ENCODE assay signal across 11 mouse cellular contexts in genomic region chr9:98939290-98939689, GRCm38 (mm10). TPM values are rescaled to one million over a fixed set of nuclear protein-coding genes. Genes with fewer than 3 reads are reported as not detected.
A peak's percentile ranks its signal among the peaks of the same experiment; 100 is the strongest.
DNase-seq lines count a peak whose midpoint lies in the region; ATAC-seq and TF ChIP-seq lines count a peak whose summit lies in the region.
"Had no signal": no experiment of that assay in that cellular context is flagged by ENCODE, and none has a peak within 500 bp of the region (broad histone marks: within the 10 kb centered on the region; RNA-seq: fewer than 3 reads in every experiment).

No protein-coding gene starts in this region.

- 24% methylated on average over 2 of the region's 2 CpGs for WGBS in liver, postnatal 0 days (ENCODE audit: insufficient replicate concordance)
- 24% methylated on average over 2 of the region's 2 CpGs for WGBS in liver, embryonic 12.5 days (ENCODE audit: insufficient replicate concordance)

- peak; percentile 37 for DNase-seq in heart, adult 11 months
- DNase-seq in heart, postnatal 14 days: no peak
- DNase-seq in liver, postnatal 0 days: no peak
- no peak for DNase-seq in MN1 (ENCODE audit: low spot score)

- ATAC-seq in liver, postnatal 0 days: no peak
- ATAC-seq in liver, embryonic 12.5 days: no peak
- ATAC-seq: intestine, embryonic 15.5 days had no signal

- TF ChIP-seq EP300 in liver, postnatal 0 days (IDR thresholded peaks at IDR 0.05; ENCODE audit: low read depth): no peak
- no peak for TF ChIP-seq EP300 in ES-Bruce4 (IDR thresholded peaks at IDR 0.05; ENCODE audit: insufficient read depth, low read depth, low read length)

- H3K27me3 ChIP-seq in liver, postnatal 0 days (ENCODE audit: insufficient read depth, low read length): no peaks in the 10 kb centered on the region
- peaks cover 28% of the 10 kb centered on the region for H3K27me3 ChIP-seq in liver, embryonic 12.5 days (replicated peaks)
- H3K27me3 ChIP-seq in ES-Bruce4 (ENCODE audit: control insufficient read depth, insufficient read depth, low read length, poor library complexity, severe bottlenecking): no peaks in the 10 kb centered on the region

- no peaks in the 10 kb centered on the region for H3K9me3 ChIP-seq in liver, postnatal 0 days (ENCODE audit: low read length)
- no peaks in the 10 kb centered on the region for H3K9me3 ChIP-seq in liver, embryonic 12.5 days (replicated peaks)
- no peaks in the 10 kb centered on the region for H3K9me3 ChIP-seq in ES-Bruce4 (replicated peaks; ENCODE audit: control insufficient read depth, insufficient read depth, low read length, poor library complexity, severe bottlenecking)
- H3K9me3 ChIP-seq: heart, embryonic 13.5 days; intestine, embryonic 15.5 days had no signal

- no peak overlapping the region for H3K4me2 ChIP-seq in liver, postnatal 0 days (ENCODE audit: low read depth, low read length)
- H3K4me2 ChIP-seq in liver, embryonic 12.5 days: no peak overlapping the region
- H3K4me2 ChIP-seq: heart, embryonic 13.5 days; intestine, embryonic 15.5 days had no signal

- intact Hi-C loops in heart, postnatal 14 days (cut with DNase I): no loop called here

- H3K4me3 ChIP-seq in liver, postnatal 0 days (ENCODE audit: low read depth, low read length): no peak overlapping the region
- H3K4me3 ChIP-seq in liver, embryonic 12.5 days: no peak overlapping the region
- H3K4me3 ChIP-seq in ES-Bruce4 (ENCODE audit: low read depth, low read length): no peak overlapping the region
- no peak overlapping the region for H3K4me3 ChIP-seq in cortical plate, adult 2 months (ENCODE audit: insufficient read depth, low read length)
- H3K4me3 ChIP-seq: heart, embryonic 13.5 days; intestine, embryonic 15.5 days had no signal

- TF ChIP-seq POLR2A in ES-Bruce4 (IDR thresholded peaks at IDR 0.05; ENCODE audit: insufficient read depth, low read length): no peak
- TF ChIP-seq POLR2A in cortical plate, adult 2 months (IDR thresholded peaks at IDR 0.05; ENCODE audit: extremely low read depth, insufficient read depth, low read length): no peak

- no peak overlapping the region for H3K27ac ChIP-seq in liver, postnatal 0 days (ENCODE audit: low read depth)
- H3K27ac ChIP-seq in liver, embryonic 12.5 days: no peak overlapping the region
- H3K27ac ChIP-seq in ES-Bruce4 (ENCODE audit: insufficient read depth, low read length): no peak overlapping the region
- no peak overlapping the region for H3K27ac ChIP-seq in cortical plate, adult 2 months (ENCODE audit: insufficient read depth, low read length)
- H3K27ac ChIP-seq: heart, embryonic 13.5 days; intestine, embryonic 15.5 days had no signal

- H3K9ac ChIP-seq in liver, postnatal 0 days (replicated peaks): no peak overlapping the region
- no peak overlapping the region for H3K9ac ChIP-seq in liver, embryonic 12.5 days
- H3K9ac ChIP-seq in ES-Bruce4 (ENCODE audit: low read depth, poor library complexity, severe bottlenecking): no peak overlapping the region
- H3K9ac ChIP-seq: heart, embryonic 13.5 days; intestine, embryonic 15.5 days had no signal

- TF ChIP-seq CTCF in liver, postnatal 0 days (IDR thresholded peaks at IDR 0.05; ENCODE audit: low read depth): peak; percentile 33; the same call in 1 of the 2 replicates
- peak; percentile 55 for TF ChIP-seq CTCF in ES-Bruce4 (IDR thresholded peaks at IDR 0.05; ENCODE audit: low read depth, low read length)
- TF ChIP-seq CTCF in cortical plate, adult 2 months (IDR thresholded peaks at IDR 0.05; ENCODE audit: extremely low read depth, insufficient read depth, low read length): peak; percentile 31; the same call in 1 of the 2 replicates

- H3K36me3 ChIP-seq in liver, postnatal 0 days (replicated peaks; ENCODE audit: insufficient read depth, low read length): no peaks in the 10 kb centered on the region
- no peaks in the 10 kb centered on the region for H3K36me3 ChIP-seq in liver, embryonic 12.5 days
- H3K36me3 ChIP-seq in ES-Bruce4 (ENCODE audit: control insufficient read depth, insufficient read depth, low read length, poor library complexity, severe bottlenecking): no peaks in the 10 kb centered on the region
- H3K36me3 ChIP-seq: heart, embryonic 13.5 days; intestine, embryonic 15.5 days had no signal

- H3K4me1 ChIP-seq in liver, postnatal 0 days (ENCODE audit: insufficient read depth): no peaks in the 10 kb centered on the region
- no peaks in the 10 kb centered on the region for H3K4me1 ChIP-seq in liver, embryonic 12.5 days
- H3K4me1 ChIP-seq in ES-Bruce4 (ENCODE audit: control insufficient read depth, insufficient read depth, low read length): no peaks in the 10 kb centered on the region
- H3K4me1 ChIP-seq in cortical plate, adult 2 months (ENCODE audit: control insufficient read depth, insufficient read depth, low read length): no peaks in the 10 kb centered on the region
- H3K4me1 ChIP-seq: heart, embryonic 13.5 days; intestine, embryonic 15.5 days had no signal

RNA-seq across cellular contexts. Expression of gene Foxl2, which starts 15.8 kb away (rescaled TPM):
- not detected for total RNA-seq in heart, postnatal 14 days (2021)
- not detected in 2 replicates for polyA plus RNA-seq in liver, postnatal 0 days (2015; fragmentation: Nextera tagmentation; extraction: Ambion mirVana)
- not detected in 2 replicates for polyA plus RNA-seq in liver, embryonic 12.5 days (2016; fragmentation: Nextera tagmentation; extraction: Ambion mirVana)
- 0.67 and 0.68 TPM in 2 replicates for polyA plus RNA-seq in ES-Bruce4 (2011; ENCODE audit: insufficient read depth, insufficient read length, low read depth, missing spikeins)
- 0.19 and 0.25 TPM in 2 replicates for polyA plus RNA-seq in cortical plate, adult 2 months (2012; rRNA removed)
- polyA plus RNA-seq: heart, embryonic 13.5 days; intestine, embryonic 15.5 days; thymus, postnatal 0 days had no signal

RNA-seq across cellular contexts. Expression of gene 7420426K07Rik, which starts 36.4 kb away (rescaled TPM):
- not detected for total RNA-seq in heart, postnatal 14 days (2021)
- polyA plus RNA-seq in liver, postnatal 0 days (2015; fragmentation: Nextera tagmentation; extraction: Ambion mirVana): not detected in 2 replicates
- not detected in 2 replicates for polyA plus RNA-seq in liver, embryonic 12.5 days (2016; fragmentation: Nextera tagmentation; extraction: Ambion mirVana)
- not detected in 2 replicates for polyA plus RNA-seq in ES-Bruce4 (2011; ENCODE audit: insufficient read depth, insufficient read length, low read depth, missing spikeins)
- not detected in 2 replicates for polyA plus RNA-seq in cortical plate, adult 2 months (2012; rRNA removed)
- total RNA-seq: left cerebral cortex, adult 8-10 months had no signal
- polyA plus RNA-seq: heart, embryonic 13.5 days; intestine, embryonic 15.5 days; thymus, postnatal 0 days had no signal

RNA-seq across cellular contexts. Expression of gene Faim, which starts 46.9 kb away (rescaled TPM):
- 1 to 10 TPM; 5.3 to 5.6 TPM for total RNA-seq in heart, postnatal 14 days (2021)
- polyA plus RNA-seq in liver, postnatal 0 days (2015; fragmentation: Nextera tagmentation; extraction: Ambion mirVana): 16.2 and 16.7 TPM in 2 replicates
- 22.9 and 24.2 TPM in 2 replicates for polyA plus RNA-seq in liver, embryonic 12.5 days (2016; fragmentation: Nextera tagmentation; extraction: Ambion mirVana)
- polyA plus RNA-seq in ES-Bruce4 (2011; ENCODE audit: insufficient read depth, insufficient read length, low read depth, missing spikeins): 35.4 and 35.6 TPM in 2 replicates
- 27.0 and 28.8 TPM in 2 replicates for polyA plus RNA-seq in cortical plate, adult 2 months (2012; rRNA removed)
